Mouse (Mus musculus) bone marrow macrophage, adult 2 months (primary cell): Measurements from ENCODE around the gene Hoxb1.

ENCODE experiments used
- CTCF ChIP-seq: IDR thresholded peaks from 2 replicates; pipeline ENCODE4 v1.5.1; 2012; ENCODE audit warnings: low read depth, mild to moderate bottlenecking, low read length, moderate library complexity
- POLR2A ChIP-seq: IDR thresholded peaks from 2 replicates; pipeline ENCODE4 v1.6.1; 2012; ENCODE audit warnings: mild to moderate bottlenecking, low read depth, low read length, borderline replicate concordance

GRCm38 (mm10) chr11:96353939-96354338 lies 11.6 kb upstream of the Hoxb1 start:
- TF ChIP-seq CTCF (no peak), POLR2A (no peak)
